Mouse (Mus musculus) thymus, adult 2 months (tissue): ENCODE data around the gene Eml3. TPM values are rescaled to one million over a fixed set of nuclear protein-coding genes. Genes with fewer than 3 reads are reported as not detected.
"Not testable (repeated sequence)": the region's sequence is repeated elsewhere in the genome, so short reads cannot be mapped to it uniquely, and the experiment has no call there.

Experiments used
- DNase-seq: peaks from one replicate; pipeline ENCODE4 v3.0.0; 2021
- H3K27ac ChIP-seq: fragments of 200-500 bp; 2 replicates; pipeline ENCODE4 v1.5.1; 2012; ENCODE audit warnings: low read length, control low read depth; ENCODE audit not compliant: control insufficient read depth, insufficient read depth
- H3K27me3 ChIP-seq: fragments of 200-500 bp; 2 replicates; pipeline ENCODE4 v1.6.1; 2012; ENCODE audit warnings: mild to moderate bottlenecking, low read length, moderate library complexity, mixed read lengths; ENCODE audit not compliant: control insufficient read depth, insufficient read depth
- H3K36me3 ChIP-seq: fragments of 200-500 bp; 2 replicates; pipeline ENCODE4 v1.6.1; 2012; ENCODE audit warnings: mild to moderate bottlenecking, low read length, moderate library complexity; ENCODE audit not compliant: control insufficient read depth, insufficient read depth
- H3K4me1 ChIP-seq: fragments of 200-500 bp; replicated peaks from 2 replicates; pipeline ENCODE4 v1.6.1; 2012; ENCODE audit warnings: low read length; ENCODE audit not compliant: control insufficient read depth, insufficient read depth
- H3K4me3 ChIP-seq: fragments of 200-500 bp; 2 replicates; pipeline ENCODE4 v1.5.1; 2012; ENCODE audit warnings: mild to moderate bottlenecking, low read length, control low read depth, moderate library complexity; ENCODE audit not compliant: control insufficient read depth, insufficient read depth
- CTCF ChIP-seq: fragments of 200-500 bp; IDR thresholded peaks from 2 replicates; pipeline ENCODE4 v1.5.1; 2012; ENCODE audit warnings: mild to moderate bottlenecking, control low read depth, low read length, moderate library complexity, borderline replicate concordance; ENCODE audit not compliant: control insufficient read depth, poor library complexity, insufficient read depth; ENCODE audit errors: extremely low read depth
- POLR2A ChIP-seq: fragments of 200-500 bp; IDR thresholded peaks from 2 replicates; pipeline ENCODE4 v1.6.1; 2012; ENCODE audit warnings: mild to moderate bottlenecking, low read length, control low read depth, moderate library complexity; ENCODE audit not compliant: control insufficient read depth, poor library complexity, insufficient read depth; ENCODE audit errors: extremely low read depth
- WGBS: fragments of 180-500 bp; shearing (Covaris S2); methylation state at CpG from one replicate; pipeline ENCODE4 v1.1.7; 2018; 5-methylcytosine and 5-hydroxymethylcytosine counted together
- polyA plus RNA-seq: library from polyadenylated mRNA; depleted of rRNA; stranded (reverse); fragments of >200 nt; gene quantifications from 2 replicates; pipeline ENCODE4 v1.2.3, GENCODE M21; 2012

Gene Eml3
- polyA plus RNA-seq, 1 experiment, result 72.3 TPM

- WGBS, result under 1% methylated on average over 58 of the region's 58 CpGs
Measured at GRCm38 (mm10) chr19:8888511-8889385, 40.6 kb upstream of the Eml3 start, which contains the start of the genes 1810009A15Rik and Gm49416. 1810009A15Rik (plus strand) TSS chr19:8888853. Gm49416 (plus strand) TSS chr19:8888926.

GRCm38 (mm10) chr19:8892829-8893766 is 36.3 kb upstream of the Eml3 start, which contains the start of gene Ints5:
Ints5 (plus strand) TSS chr19:8893005.
- DNase-seq, result peak; percentile 85
- 2% methylated on average over 54 of the region's 54 CpGs for WGBS

More at GRCm38 (mm10) chr19:8888511-8889385, 40.6 kb upstream of the Eml3 start, which contains the start of the genes 1810009A15Rik and Gm49416:
- Histone ChIP-seq H3K27me3 (no peaks in the 10 kb centered on the region), H3K36me3 (peaks cover 6% of the 10 kb centered on the region), H3K27ac (peak within 1 kb of the TSS; percentile 90), H3K4me1 (peaks cover 10% of the 10 kb centered on the region), H3K4me3 (peak within 1 kb of the TSS; percentile 81)
- peak; percentile 94 for DNase-seq
- peak; percentile 88 for TF ChIP-seq POLR2A
- no peak for TF ChIP-seq CTCF

GRCm38 (mm10) chr19:8895397-8895960 is 33.9 kb upstream of the Eml3 start:
- no peaks in the 10 kb centered on the region for H3K27me3 ChIP-seq
- no peak for DNase-seq
- peaks cover 13% of the 10 kb centered on the region for H3K4me1 ChIP-seq
- no peak overlapping the region for H3K4me3 ChIP-seq
- TF ChIP-seq POLR2A (no peak), CTCF (no peak)
- WGBS, result 91% methylated on average over 9 of the region's 9 CpGs
- H3K27ac ChIP-seq, result no peak overlapping the region
- H3K36me3 ChIP-seq, result peaks cover 6% of the 10 kb centered on the region

More at GRCm38 (mm10) chr19:8892829-8893766, 36.3 kb upstream of the Eml3 start, which contains the start of gene Ints5:
- TF ChIP-seq POLR2A, result peak; percentile 82
- TF ChIP-seq CTCF, result 0 out of 2 replicates have a peak, but pooled peaks have one; percentile 27
- Histone ChIP-seq H3K4me3 (peak within 1 kb of the TSS; percentile 98), H3K4me1 (peaks cover 16% of the 10 kb centered on the region), H3K36me3 (peaks cover 9% of the 10 kb centered on the region), H3K27ac (peak within 1 kb of the TSS; percentile 72), H3K27me3 (no peaks in the 10 kb centered on the region)

- not testable (repeated sequence) for H3K27ac ChIP-seq, DNase-seq, H3K27me3 ChIP-seq, H3K4me3 ChIP-seq, H3K36me3 ChIP-seq
- 94% methylated on average over 5 of the region's 5 CpGs for WGBS
- peaks cover 13% of the 10 kb centered on the region for H3K4me1 ChIP-seq
Measured at GRCm38 (mm10) chr19:8896231-8896630, 33.1 kb upstream of the Eml3 start.

- TF ChIP-seq POLR2A, result 0 out of 2 replicates have a peak, but pooled peaks have one; percentile 26
- Histone ChIP-seq H3K4me1 (peaks cover 13% of the 10 kb centered on the region), H3K4me3 (peak overlapping the region; percentile 81)
- H3K27ac ChIP-seq, H3K36me3 ChIP-seq, H3K27me3 ChIP-seq: not testable (repeated sequence)
- peak; percentile 22 for DNase-seq
- WGBS, result 47% methylated on average over 21 of the region's 21 CpGs
Measured at GRCm38 (mm10) chr19:8897211-8897864, 32.0 kb upstream of the Eml3 start.
